Mouse (Mus musculus) mesoderm, embryonic 11.5 days (tissue): Measurements from ENCODE around the gene Rfx1.

Source experiments
- DNase-seq: peaks from one replicate; pipeline ENCODE4 v3.0.0-alpha.2; 2012; ENCODE audit warnings: low read depth, low spot score

Rfx1 gene

DNA sequence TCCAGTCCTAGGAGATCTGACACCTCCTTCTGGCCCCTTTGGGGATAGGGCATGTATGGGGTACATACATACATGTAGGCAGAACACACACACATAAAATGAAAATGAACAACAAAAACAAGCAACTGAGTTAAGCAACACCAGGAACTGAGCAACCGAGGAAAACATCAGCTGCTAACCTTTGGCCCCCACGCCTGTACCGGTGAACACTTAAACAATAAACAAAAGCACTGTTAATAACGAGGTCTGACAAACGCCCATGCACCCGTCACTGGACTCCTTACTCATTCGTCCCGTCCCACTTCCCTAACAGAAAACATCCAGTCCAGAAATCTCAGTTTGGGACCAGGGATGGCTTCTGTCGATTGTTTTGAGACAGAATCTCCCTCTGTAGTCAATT lies 22.6 kb downstream of the Rfx1 start:
- no peak for DNase-seq

DNA sequence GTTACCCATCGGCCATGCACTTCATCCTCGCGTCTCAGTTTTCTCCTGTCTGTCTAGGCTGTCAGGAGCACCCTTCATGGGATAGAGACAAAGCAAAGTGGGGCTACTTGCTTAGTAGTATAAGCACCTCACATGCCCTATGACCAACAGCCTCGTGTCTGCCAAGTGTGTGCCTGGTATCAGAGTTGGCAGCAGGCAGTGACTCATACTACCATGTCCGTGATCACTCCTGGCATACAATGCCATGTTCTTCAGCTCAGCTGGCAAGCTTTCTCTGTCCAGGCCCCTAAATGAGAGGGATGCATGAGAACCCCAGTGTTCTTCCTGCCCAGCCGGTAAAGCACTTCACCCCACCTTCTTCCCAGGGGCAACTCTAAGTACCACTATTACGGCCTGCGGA lies 24.0 kb downstream of the Rfx1 start:
- no peak for DNase-seq

DNA sequence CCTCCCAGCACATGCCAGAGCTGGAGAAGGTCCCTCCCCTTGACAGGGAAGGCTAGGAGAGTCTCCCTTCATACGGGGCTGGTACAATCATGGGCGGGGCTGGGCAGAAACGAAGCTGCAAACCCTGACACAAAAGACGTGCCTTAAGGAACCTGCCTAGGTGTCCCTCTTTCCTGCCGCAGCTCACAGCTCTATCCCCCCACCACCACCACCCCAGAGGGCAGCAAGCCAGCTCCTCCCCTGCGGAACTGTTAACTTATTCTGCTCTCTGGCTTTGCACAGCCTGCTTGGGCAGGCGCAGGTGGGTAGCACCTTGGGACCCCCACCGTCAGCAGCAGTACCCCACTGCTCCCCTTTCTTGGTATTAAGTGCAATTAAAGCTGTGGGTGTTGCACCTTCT lies 29.4 kb downstream of the Rfx1 start:
- no peak for DNase-seq

DNA sequence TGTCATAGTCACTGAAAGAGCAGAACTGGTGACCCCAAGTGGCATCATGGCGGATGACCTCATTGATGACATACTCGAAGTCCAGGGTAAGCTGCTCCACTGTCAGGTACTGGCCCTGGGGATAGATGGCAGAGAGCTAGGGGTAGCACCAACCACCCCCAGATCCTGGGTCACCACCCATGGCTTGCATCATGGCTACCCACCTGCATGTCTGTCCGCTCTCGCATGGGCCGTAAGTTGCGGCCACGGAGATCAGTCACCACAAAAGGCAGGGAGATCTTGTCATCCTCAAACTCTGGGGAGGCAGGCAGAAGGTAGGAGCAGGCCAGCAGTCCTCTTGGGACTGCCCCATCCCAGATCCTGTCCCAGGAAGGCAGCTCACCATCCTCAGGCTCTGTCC lies 31.7 kb downstream of the Rfx1 start:
- no peak for DNase-seq

DNA sequence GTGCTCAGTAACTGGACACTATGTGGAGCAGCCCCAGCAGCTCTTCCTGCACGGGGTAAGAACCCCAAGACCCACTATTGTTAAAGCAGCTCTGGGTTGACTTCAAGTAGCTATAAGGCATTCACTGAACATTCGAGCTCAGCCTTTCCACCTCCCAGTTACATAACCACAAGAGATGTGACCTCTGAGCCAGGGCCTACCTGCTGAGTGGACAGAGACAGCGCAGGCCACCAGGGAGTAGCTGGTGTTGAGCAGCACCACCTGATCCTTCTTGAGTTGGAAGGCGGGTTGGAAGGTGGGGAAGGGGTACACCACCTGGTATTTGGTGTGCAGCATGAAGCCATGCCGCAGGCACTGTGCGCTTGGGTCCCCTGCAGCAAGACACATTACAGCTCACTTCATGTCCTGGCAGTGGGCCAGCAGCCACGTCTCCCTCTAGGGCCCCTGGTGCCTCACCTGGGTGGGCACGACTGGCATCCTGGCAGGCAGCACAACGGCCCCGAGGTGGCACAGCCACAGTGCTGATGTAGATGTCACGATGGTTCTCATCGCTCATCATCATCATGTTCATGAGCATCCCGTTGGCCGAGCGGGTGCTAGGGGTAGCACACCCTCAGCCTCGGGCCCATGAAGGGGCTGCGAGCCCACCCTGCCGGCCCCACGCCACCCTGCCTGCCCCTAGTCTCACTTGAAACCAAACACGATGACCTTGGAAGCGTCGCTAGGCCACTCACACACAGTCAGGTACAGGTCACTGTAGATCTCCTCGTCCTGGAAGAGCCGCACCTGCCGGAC lies 35.0 kb downstream of the Rfx1 start:
- DNase-seq, result no peak

DNA sequence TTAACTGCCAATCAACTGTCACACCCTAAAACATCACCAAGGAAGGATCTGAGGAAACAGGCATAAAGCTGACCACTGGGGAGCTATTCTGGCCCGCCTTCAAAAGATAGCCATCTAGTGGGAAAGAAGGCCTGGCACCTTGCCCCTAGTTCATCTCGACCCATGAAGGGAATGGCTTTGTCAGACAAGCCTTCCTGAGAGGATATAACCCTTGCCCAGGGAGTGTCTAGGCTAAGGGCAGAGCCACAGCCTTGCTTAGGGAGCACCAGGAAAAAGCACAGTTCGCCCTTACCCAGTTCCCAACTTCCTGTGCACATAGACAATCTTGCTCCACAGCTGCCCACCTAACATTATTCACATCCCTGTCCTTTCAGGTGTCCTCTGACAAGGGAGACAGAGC lies 37.0 kb downstream of the Rfx1 start:
- DNase-seq, result no peak

DNA sequence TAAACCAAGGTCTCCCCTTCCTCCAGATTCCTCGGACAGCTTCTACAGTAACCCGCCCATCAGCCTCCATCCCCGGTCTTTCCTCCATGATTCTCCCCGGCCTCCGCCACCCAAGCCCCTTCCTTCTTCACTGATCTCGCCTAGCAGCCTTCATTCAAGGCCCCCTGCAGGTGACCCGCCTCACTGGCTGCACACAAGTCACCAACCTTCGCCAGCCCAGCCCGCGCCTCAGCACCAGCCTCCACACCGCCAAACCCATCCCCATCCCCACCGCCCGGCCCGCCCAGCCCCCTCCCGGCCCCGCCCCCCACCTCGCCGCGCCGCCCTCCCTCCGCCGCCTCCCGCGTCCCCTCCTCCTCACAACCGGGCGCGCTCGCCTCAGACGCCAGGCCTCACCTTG lies 37.6 kb downstream of the Rfx1 start:
- peak; percentile 83 for DNase-seq

DNA sequence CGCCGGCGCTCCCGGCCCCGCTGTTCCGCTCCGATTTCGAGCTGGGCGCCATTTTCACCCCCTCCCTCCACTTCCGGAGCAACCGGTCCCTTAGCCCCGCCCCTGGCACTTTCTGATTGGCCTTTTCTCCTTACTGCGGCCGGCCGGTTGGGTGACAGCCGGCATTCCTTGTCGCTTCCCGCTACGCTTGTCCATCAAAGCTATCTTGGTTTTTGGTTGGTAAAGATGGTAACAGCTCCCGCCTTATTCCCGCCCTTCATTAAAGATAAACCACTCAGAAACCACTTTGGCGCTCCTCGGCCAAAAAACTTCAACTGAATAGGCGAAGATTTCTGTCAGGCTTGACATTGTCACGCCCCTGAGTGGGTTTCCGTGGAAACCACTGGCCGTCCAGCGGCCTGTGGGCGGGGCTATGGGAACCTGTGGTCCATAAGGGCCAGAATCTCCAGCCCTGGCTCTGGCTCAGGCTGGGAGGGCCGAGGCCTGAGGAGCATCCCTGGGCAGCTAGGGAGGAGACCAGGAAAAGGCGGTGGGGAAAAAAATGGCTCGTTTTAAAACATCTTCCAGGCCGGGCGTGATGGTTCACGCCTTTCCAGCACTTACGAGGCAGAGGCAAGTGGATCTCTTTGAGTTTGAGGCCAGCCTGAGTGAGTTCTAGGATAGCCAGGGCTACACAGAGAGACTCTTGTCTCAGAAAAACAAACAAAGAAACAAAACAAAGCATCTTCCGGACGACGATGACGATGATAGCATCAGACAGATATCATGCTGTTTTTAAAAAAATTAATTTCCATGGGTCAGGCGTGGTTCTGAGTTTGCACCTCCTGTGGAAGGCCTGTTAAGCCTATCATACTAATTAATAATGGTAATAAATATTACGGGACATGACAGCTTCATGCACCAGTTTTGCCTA lies 38.3 kb downstream of the Rfx1 start, which contains the start of gene Dcaf15:
Gene Dcaf15 (minus strand): TSS at position 72 of the 913 bp plus-strand sequence.
- DNase-seq, result peak; percentile 99

DNA sequence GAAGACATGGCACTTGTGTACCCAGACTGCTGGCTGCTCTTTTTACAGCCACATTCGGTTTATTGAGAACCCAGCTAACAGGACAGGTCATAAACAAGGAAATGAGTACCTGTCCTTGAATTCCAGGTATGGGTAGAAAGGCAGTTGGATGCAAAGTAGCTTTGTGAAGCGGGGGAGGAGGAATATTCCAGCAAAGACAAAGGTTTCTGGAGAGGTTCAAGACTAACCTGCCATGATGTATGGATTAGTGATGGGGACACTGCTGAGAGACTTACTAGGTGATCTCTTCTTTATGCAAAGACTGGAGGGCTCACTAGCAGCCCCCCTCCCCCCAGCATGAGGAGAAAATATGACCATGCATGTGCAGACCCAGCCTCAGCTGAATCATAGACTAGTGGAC lies 39.0 kb downstream of the Rfx1 start:
- DNase-seq, result no peak

DNA sequence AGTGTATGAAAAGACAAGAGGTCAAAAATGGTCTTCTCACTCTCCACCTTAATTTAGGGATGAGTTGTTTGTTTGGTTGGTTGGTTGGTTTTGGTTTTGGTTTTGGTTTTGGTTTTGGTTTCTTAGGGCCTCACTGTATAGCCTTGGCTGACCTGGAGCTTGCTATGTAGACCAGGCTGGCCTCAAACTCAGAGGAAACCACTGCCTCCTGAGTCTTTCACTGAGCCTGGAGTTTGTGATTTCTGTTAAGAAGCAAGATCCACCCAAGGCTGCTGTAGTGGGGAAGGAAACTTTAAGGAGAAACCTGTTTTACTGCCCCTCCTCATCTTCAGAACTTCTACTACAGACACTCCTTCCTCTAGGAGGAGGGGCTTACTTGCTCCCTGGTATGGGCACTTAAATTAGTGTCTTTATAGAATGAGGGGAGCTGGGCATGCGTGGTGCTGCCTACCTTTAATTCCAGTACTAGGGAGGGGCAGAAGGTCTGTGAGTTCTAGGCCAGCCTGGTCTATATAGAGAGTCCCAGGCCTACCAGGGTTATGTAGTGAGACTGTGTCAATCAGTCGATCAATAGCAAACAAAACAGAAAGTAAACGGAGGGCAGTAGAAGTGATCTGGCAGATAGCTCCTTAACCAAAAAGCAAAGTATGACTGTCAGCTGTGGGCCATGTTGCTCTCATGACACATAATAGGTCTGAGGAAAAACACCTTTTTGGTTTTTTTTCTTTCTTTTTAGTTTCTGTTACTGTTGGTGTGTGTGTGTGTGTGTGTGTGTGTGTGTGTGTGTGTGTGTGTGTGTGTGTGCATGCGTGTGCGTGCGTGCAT lies 39.8 kb downstream of the Rfx1 start:
- DNase-seq, result no peak

DNA sequence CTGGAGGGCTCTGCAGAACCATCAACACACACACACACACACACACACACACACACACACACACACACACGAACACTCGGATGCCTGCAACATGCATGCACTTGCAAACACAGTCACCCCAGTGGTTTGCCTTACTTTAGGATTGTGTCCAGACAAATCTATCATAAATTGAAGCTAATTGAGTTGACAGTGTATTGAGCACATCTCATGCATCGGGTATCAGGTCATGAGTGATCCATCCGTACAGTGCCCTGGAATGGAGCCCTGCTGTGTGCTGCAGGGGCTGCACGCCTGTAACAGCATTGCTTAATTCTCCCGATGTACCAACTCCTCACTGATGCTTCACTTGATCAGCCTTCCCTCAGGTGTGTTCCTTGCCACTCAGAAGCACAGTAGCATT lies 49.0 kb downstream of the Rfx1 start:
- no peak for DNase-seq

DNA sequence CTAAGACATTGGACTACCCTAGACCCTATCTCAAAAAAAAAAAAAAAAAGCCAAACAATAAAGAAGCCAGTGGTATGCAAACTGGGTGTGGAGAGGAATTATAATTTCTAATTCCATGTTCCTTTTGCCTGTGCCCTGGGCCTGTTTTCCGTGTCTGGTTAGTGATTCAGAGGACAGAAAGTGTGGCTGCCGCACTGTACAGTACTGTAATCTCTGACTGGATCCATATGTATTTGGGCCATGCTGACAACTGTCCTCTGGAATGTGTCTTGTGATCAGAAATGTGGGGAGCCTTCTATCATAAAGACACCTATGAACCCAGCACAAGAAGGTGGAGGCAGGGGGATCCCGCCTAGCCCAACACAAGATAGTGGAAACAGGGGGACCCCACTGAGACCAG lies 55.5 kb downstream of the Rfx1 start:
- DNase-seq, result no peak

DNA sequence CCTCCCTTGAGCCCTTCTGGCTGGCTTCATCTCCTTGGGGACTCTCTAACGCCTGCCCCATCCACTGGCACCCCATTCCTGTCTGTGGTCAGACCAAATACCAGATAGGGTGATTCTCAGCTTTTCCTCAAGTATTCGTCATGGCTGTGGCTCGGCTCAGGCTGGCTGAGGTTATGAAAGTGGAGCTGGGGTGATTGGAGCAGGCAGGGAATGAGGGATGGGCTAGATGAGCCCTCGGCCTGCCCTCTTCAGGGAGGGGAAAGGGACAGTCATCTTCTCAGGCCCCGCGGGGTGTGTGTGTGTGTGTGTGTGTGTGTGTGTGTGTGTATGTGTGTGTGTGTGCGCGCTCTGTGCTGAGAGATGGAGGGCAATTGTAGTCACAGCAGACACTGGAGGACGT lies 59.0 kb downstream of the Rfx1 start, which contains the start of gene Podnl1:
Gene Podnl1 (plus strand): TSS at position 334 of the 400 bp plus-strand sequence.
- DNase-seq, result no peak

DNA sequence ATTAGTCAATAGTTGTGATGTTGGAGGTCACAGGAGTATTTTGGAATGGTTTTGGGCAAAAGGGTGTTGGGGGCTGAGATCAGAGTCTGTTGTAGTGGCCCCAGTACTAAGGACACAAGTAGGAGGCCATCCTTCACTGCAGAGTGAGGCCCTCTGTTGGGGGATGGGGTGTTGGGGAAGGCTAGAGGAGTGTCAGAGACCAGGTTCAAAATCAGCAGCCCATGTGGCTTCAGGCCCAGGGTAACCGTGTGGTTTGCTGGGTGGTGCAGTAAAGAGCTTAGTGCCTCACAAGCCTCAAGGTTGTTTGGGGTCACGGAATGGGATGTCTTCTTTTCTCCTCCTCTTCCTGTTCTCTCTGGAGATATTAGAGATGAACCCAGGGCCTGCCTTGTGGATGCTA lies 60.1 kb downstream of the Rfx1 start:
- no peak for DNase-seq

DNA sequence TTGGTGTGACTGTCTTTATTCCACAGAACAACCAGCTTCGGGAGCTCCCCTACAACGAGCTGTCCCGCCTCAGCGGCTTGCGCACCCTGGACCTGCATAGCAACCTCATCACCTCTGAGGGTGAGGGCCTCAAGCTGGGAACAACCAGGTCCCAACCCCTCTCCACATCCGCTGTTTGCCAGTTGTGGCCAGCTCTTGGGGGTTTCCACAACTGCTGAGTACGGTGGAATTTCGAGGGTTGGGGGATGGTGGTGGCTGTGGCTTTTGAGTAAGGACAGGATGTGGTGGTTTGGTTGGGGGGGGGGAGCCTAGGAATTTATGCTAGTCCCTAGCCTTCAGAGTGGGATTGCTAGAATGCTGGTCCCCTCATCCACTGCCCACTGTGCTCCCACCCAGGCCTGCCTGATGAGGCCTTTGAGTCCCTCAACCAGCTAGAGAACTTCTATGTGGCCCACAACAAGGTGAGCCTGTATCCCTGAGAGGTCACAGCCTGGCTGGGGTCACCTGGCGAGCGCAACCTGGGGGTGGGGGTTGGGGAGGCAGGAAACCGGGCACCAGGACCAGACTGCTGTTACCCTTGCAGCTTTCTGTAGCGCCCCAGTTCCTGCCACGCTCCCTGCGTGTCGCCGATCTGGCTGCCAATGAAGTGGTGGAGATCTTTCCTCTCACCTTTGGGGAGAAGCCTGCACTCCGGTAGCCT lies 60.7 kb downstream of the Rfx1 start:
- no peak for DNase-seq

DNA sequence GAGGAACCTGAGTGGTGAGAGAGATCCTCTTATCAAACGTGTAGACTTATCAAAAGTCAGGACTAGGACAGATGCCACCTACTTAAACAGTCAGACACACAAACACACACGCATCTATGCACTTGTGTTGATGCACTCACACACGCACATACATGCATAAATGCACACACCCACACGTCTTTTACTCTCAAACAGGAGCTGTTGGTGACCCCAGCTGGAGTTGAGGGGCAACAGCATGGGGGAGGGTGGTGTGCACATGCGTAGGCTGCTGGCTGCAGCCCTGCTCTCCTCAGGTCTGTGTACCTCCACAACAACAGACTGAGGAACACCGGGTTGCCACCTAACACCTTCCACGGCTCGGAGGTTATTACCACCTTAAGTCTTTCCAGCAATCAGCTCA lies 61.6 kb downstream of the Rfx1 start:
- DNase-seq, result no peak

DNA sequence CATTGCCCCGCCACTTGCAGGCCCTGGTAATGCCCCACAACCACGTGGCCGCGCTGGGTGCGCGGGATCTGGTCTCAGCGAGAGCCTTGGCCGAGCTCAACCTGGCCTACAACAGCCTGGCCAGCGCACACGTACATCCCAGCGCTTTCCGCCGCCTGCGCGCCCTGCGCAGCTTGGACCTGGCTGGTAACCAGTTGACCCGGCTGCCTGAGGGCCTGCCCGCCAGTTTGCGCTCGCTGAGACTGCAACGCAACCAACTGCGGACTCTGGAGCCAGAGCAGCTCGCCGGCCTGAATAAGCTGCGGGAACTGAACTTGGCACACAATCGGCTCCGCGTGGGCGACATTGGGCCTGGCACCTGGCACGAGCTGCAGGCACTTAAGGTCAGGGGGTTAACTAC lies 64.2 kb downstream of the Rfx1 start:
- no peak for DNase-seq

DNA sequence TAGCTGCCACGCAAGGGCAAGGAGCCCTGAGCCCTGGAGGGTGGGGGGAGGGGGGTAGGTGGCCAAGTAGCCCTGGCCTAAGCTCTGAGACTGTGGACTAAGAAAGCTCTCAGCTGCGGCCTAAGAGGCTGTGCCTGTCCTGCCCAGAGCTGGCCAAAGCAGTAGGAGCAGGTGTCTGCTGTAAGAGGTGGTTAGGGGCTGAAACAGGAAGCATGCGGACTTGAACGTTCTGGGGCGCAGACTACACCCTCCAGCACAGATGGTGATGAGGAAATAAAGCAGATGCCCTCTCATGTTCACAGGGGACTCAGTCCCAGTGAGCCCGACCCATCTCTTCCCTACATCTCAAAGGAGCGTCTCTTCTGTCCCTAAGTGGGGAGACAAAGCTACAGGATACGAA lies 65.6 kb downstream of the Rfx1 start:
- no peak for DNase-seq

DNA sequence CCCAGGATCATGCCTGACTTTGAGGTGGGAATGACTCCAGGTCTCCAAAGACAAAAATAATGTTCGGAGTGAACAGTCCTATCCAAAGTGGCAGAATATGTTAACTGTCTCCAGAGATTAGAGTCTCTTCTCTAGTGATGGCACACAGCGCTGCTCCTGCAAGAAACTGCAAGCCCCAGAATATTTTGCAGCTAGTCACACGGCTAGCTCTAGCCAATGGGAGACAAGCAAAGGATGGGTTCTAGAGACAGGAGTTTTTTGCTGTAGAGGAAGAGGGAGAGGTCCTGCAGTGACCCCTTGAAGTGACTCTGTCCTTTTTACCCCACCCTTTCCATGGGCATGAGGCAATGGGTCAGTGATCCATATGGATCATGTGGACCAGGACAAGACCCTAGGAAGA lies 71.2 kb downstream of the Rfx1 start:
- DNase-seq, result no peak

DNA sequence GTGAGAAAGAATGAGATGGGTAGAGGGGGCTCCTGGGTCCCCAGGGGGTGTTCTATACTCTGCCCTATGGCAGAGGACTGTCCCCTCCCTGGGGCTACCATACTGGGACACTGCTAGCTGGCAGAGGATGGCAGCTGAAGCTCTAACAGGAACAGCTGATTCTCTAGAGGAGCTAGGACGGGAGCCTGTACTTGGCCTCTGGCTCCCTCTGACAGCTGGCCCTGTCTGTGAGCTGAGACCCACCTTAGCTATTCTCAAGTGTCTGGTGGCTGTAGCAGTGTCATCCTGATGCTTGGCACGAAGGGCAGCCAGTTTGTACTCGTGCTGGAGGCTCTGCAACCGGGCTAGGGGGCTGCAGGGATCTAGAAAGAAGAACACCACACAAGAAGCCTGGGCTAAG lies 74.2 kb downstream of the Rfx1 start:
- DNase-seq, result no peak

DNA sequence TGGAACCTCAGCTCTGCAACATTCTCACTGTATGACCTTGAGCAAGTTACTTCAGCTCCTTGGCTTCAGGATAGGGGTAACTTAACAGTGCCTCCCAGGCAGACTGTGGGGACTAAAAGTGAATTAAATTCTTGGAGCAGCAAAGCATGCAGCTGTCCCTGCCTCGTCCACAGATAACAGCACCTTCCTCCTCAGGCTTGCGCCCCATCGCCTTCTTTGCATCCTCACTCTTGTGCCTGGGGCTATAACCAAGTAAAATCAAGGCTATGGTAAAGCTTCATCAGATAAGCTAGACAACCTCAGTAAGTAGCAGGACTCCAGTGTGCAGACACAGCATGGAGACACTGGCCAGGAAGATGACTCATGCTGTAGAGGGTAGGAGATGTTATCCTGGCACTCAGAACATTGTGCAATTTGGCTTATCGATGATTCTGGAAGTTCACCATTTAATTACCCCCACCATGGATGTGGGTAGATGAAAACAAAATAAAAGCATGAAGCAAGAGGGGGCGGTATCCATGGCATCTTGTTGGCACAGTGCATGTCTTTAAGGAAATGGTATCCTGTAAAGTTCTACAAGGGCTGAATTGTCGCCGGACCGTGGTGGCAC lies 78.1 kb downstream of the Rfx1 start:
- no peak for DNase-seq
